Mouse (Mus musculus) heart, postnatal 0 days (tissue): ENCODE results near the gene Arhgap27.

Source experiments
- CTCF ChIP-seq: IDR thresholded peaks from 2 replicates; pipeline ENCODE4 v1.5.1; 2016; ENCODE audit warnings: antibody characterized with exemption, control low read depth, low read depth
- EP300 ChIP-seq: IDR thresholded peaks from 2 replicates; pipeline ENCODE4 v1.6.1; 2016; ENCODE audit warnings: antibody characterized with exemption, low read depth

GRCm38 (mm10) chr11:103340677-103341076 lies 22.8 kb downstream of the Arhgap27 start:
- TF ChIP-seq CTCF = no peak
- TF ChIP-seq EP300 = no peak
